Mouse (Mus musculus) yolk sac, embryonic 10.5 days (tissue): ENCODE results near the gene Dlgap3.

Experiments
- DNase-seq: peaks from one replicate; pipeline ENCODE4 v3.0.0-alpha.2; 2017; ENCODE audit warnings: low spot score

Dlgap3 gene

GRCm38 (mm10) chr4:127261601-127262000 lies 92.6 kb downstream of the Dlgap3 start:
- DNase-seq = no peak

GRCm38 (mm10) chr4:127263438-127264182 lies 94.6 kb downstream of the Dlgap3 start:
- DNase-seq = peak; percentile 32

- no peak for DNase-seq
Measured at GRCm38 (mm10) chr4:127264183-127264554, 95.2 kb downstream of the Dlgap3 start.

GRCm38 (mm10) chr4:127278451-127279001 lies 109.5 kb downstream of the Dlgap3 start:
- DNase-seq = no peak

GRCm38 (mm10) chr4:127279241-127279640 lies 110.2 kb downstream of the Dlgap3 start:
- DNase-seq = no peak
